Mouse (Mus musculus): Measurements from ENCODE around the gene Cmpk1. TPM values are rescaled to one million over a fixed set of nuclear protein-coding genes. Genes with fewer than 3 reads are reported as not detected.

Gene Cmpk1
- total RNA-seq (2014; rRNA removed) (41.8 and 56.3 TPM in 2 replicates), polyA plus RNA-seq (2012; rRNA removed) (16.1 and 17.2 TPM in 2 replicates)

GRCm38 (mm10) chr4:114986591-114987432 is at the start of gene Cmpk1:
Gene Cmpk1, minus strand, starts transcription at chr4:114987241.
- Histone ChIP-seq H3K27me3 (ENCODE audit: control insufficient read depth, insufficient read depth, low read length) (no peaks in the 10 kb centered on the region), H3K79me2 (ENCODE audit: control insufficient read depth, insufficient read depth, low read length) (peaks cover 7% of the 10 kb centered on the region; the same call in 1 of the 2 replicates), H3K27ac (replicated peaks; ENCODE audit: insufficient read depth, low read depth, low read length) (peak within 1 kb of the TSS; percentile 98), H3K9ac (ENCODE audit: low read depth, low read length) (peak within 1 kb of the TSS; percentile 92), H3K4me3 (ENCODE audit: insufficient read depth, low read depth, low read length) (peak within 1 kb of the TSS; percentile 80), H3K36me3 (ENCODE audit: control insufficient read depth, insufficient read depth, low read length) (peaks cover 2% of the 10 kb centered on the region; the same call in 1 of the 2 replicates), H3K4me1 (ENCODE audit: control insufficient read depth, insufficient read depth, low read length) (peaks cover 11% of the 10 kb centered on the region)
- TF ChIP-seq POLR2A (IDR thresholded peaks at IDR 0.05; ENCODE audit: extremely low read depth, insufficient read depth, low read length), result 0 out of 2 replicates have a peak, but pooled peaks have one; percentile 40
- TF ChIP-seq CTCF (IDR thresholded peaks at IDR 0.05; ENCODE audit: low read depth, low read length), result no peak
- under 1% methylated on average over 89 of the region's 93 CpGs for whole genome bisulfite sequencing
- peak; percentile 73 for DNase-seq (ENCODE audit: extremely low read depth, low read depth, low spot score)

- no peak for DNase-seq (ENCODE audit: extremely low read depth, low read depth, low spot score)
- Histone ChIP-seq H3K36me3 (ENCODE audit: control insufficient read depth, insufficient read depth, low read length) (no peaks in the 10 kb centered on the region), H3K27ac (replicated peaks; ENCODE audit: insufficient read depth, low read depth, low read length) (no peak overlapping the region), H3K4me3 (ENCODE audit: insufficient read depth, low read depth, low read length) (no peak overlapping the region), H3K4me1 (ENCODE audit: control insufficient read depth, insufficient read depth, low read length) (no peaks in the 10 kb centered on the region), H3K9ac (ENCODE audit: low read depth, low read length) (no peak overlapping the region), H3K79me2 (ENCODE audit: control insufficient read depth, insufficient read depth, low read length) (no peaks in the 10 kb centered on the region; the same call in 1 of the 2 replicates), H3K27me3 (ENCODE audit: control insufficient read depth, insufficient read depth, low read length) (no peaks in the 10 kb centered on the region)
- TF ChIP-seq CTCF (IDR thresholded peaks at IDR 0.05; ENCODE audit: low read depth, low read length), result no peak
- no peak for TF ChIP-seq POLR2A (IDR thresholded peaks at IDR 0.05; ENCODE audit: extremely low read depth, insufficient read depth, low read length)
- 38% methylated on average over 6 of the region's 6 CpGs for WGBS
Measured at GRCm38 (mm10) chr4:115035043-115035442, 48.0 kb upstream of the Cmpk1 start.

- 95% methylated on average over 3 of the region's 3 CpGs for WGBS
- no peaks in the 10 kb centered on the region for H3K27me3 ChIP-seq (ENCODE audit: control insufficient read depth, insufficient read depth, low read length)
- no peak overlapping the region for H3K27ac ChIP-seq (replicated peaks; ENCODE audit: insufficient read depth, low read depth, low read length)
- H3K4me3 ChIP-seq (ENCODE audit: insufficient read depth, low read depth, low read length), result no peak overlapping the region
- DNase-seq (ENCODE audit: extremely low read depth, low read depth, low spot score), result no peak
- no peaks in the 10 kb centered on the region for H3K79me2 ChIP-seq (ENCODE audit: control insufficient read depth, insufficient read depth, low read length)
- H3K4me1 ChIP-seq (ENCODE audit: control insufficient read depth, insufficient read depth, low read length), result no peaks in the 10 kb centered on the region
- H3K36me3 ChIP-seq (ENCODE audit: control insufficient read depth, insufficient read depth, low read length), result no peaks in the 10 kb centered on the region
- no peak overlapping the region for H3K9ac ChIP-seq (ENCODE audit: low read depth, low read length)
- TF ChIP-seq CTCF (IDR thresholded peaks at IDR 0.05; ENCODE audit: low read depth, low read length) (no peak), POLR2A (IDR thresholded peaks at IDR 0.05; ENCODE audit: extremely low read depth, insufficient read depth, low read length) (no peak)
Measured at GRCm38 (mm10) chr4:115019997-115020396, 33.0 kb upstream of the Cmpk1 start.

- WGBS, result 89% methylated on average over 3 of the region's 3 CpGs
- Histone ChIP-seq H3K36me3 (ENCODE audit: control insufficient read depth, insufficient read depth, low read length) (no peaks in the 10 kb centered on the region), H3K79me2 (ENCODE audit: control insufficient read depth, insufficient read depth, low read length) (no peaks in the 10 kb centered on the region), H3K4me1 (ENCODE audit: control insufficient read depth, insufficient read depth, low read length) (no peaks in the 10 kb centered on the region), H3K27ac (replicated peaks; ENCODE audit: insufficient read depth, low read depth, low read length) (no peak overlapping the region), H3K9ac (ENCODE audit: low read depth, low read length) (no peak overlapping the region), H3K27me3 (ENCODE audit: control insufficient read depth, insufficient read depth, low read length) (no peaks in the 10 kb centered on the region), H3K4me3 (ENCODE audit: insufficient read depth, low read depth, low read length) (no peak overlapping the region)
- no peak for DNase-seq (ENCODE audit: extremely low read depth, low read depth, low spot score)
- TF ChIP-seq CTCF (IDR thresholded peaks at IDR 0.05; ENCODE audit: low read depth, low read length), result no peak
- no peak for TF ChIP-seq POLR2A (IDR thresholded peaks at IDR 0.05; ENCODE audit: extremely low read depth, insufficient read depth, low read length)
Measured at GRCm38 (mm10) chr4:115014276-115014675, 27.2 kb upstream of the Cmpk1 start.

GRCm38 (mm10) chr4:115000429-115000795 is 13.4 kb upstream of the Cmpk1 start:
- Histone ChIP-seq H3K79me2 (ENCODE audit: control insufficient read depth, insufficient read depth, low read length) (no peaks in the 10 kb centered on the region), H3K4me3 (ENCODE audit: insufficient read depth, low read depth, low read length) (peak overlapping the region; percentile 64; the same call in 1 of the 2 replicates), H3K4me1 (ENCODE audit: control insufficient read depth, insufficient read depth, low read length) (no peaks in the 10 kb centered on the region), H3K36me3 (ENCODE audit: control insufficient read depth, insufficient read depth, low read length) (no peaks in the 10 kb centered on the region), H3K27me3 (ENCODE audit: control insufficient read depth, insufficient read depth, low read length) (no peaks in the 10 kb centered on the region), H3K27ac (replicated peaks; ENCODE audit: insufficient read depth, low read depth, low read length) (no peak overlapping the region), H3K9ac (ENCODE audit: low read depth, low read length) (peak overlapping the region; percentile 50)
- DNase-seq (ENCODE audit: extremely low read depth, low read depth, low spot score), result no peak
- TF ChIP-seq CTCF (IDR thresholded peaks at IDR 0.05; ENCODE audit: low read depth, low read length) (no peak), POLR2A (IDR thresholded peaks at IDR 0.05; ENCODE audit: extremely low read depth, insufficient read depth, low read length) (no peak)
- under 1% methylated on average over 8 of the region's 8 CpGs for WGBS

Measured in liver, adult 2 months (tissue).